Mouse (Mus musculus): ENCODE measurements at regions not wholly inside any gene's neighbourhood (a gene's known extent, or its start where the extent isn't known, plus 50 kb on each side); places are given as distances from the start of the nearest gene placed in this dataset.

DNA sequence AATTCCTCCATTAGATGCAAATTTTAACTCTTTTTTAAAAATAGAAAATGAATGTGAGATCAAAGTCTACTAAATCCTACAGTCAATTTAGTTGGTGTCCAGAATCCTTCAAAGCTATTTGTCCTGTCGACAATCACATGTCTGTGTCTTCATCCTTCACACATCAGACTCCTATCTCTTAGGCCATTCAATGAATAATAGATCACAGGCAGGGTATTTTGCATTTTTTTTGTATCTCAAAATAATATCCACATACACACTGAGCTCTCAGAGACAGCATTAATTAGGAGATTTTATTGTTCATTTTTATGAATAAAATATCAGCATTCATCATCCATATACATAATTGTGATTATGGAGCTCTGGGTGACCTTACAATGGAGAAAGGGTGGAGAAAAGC lies 427.2 kb downstream of the Hao1 start:
- no peak for DNase-seq

DNA sequence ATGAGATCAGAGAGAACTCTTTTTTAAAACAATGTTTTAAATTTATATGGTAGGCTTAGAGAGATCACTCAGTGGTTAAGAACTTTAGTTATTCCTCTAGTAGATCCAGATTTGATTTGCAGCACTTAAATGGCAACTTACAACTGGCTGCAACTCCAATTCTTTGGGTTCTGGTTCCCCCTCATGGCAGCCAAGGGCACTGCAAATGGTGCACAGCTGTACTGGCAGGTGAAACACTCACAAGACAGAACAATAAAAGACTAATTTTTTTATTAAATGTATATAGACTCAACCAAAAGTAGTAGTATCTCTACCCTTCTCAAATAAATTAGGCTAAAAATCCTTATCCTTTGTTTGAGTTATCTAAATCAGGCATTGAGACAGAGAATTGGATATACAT lies 446.9 kb downstream of the Hao1 start:
- no peak for DNase-seq

DNA sequence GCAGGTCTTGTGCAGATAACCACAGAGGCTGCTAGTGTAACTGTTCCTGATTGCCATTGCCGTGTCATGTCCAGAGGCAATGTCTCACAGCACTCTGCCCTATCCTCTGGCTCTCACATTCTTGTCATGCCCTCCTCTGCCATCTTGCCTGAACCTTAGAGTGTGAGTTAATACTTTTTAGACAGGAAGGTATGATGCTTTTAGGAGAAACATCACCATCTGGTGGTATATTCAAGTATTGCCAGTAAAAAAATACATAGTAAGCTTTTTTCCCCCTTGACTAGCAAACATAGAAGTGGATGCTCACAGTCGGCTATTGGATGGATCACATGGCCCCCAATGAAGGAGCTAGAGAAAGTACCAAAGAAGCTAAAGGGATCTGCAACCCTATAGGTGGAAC lies 465.8 kb downstream of the Hao1 start:
- no peak for DNase-seq

DNA sequence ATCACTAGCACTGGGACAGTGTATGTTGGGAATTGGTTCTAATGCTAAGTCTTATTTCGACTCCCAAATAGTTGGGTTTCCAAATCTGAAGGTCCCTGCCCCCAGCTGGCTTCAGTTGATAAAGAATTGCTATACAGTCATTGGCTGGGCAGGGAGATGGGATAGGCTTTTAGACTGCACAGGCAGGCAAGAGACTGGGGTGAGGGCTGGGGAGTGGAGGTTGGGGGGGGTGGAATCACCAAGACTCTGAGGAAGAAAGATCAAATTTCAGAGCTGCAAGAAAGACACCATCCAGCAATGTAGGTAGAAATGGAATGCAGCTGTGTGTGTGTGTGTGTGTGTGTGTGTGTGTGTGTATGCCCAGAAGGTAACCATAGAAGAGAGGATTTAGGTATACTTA lies 474.0 kb downstream of the Hao1 start:
- no peak for DNase-seq

DNA sequence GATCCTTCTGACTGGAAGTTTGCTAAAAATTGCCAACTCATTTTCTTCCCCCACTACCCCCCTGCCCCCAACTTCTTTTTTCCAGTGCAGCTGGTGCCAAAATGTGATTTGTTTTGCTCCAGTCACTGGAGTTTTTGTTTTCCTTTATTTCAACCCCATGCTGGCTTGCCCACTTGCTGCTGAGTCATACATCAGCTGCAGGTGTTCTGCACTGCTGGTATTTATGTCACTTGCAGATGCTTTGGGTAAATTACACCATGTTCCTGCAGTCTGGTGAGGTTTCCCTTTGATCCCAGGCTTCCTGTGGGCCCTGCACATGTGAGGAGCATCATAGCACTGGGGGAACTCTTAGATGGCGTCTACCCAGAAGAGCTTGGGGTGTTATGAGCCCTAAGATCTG lies 476.2 kb downstream of the Hao1 start:
- DNase-seq: no peak

DNA sequence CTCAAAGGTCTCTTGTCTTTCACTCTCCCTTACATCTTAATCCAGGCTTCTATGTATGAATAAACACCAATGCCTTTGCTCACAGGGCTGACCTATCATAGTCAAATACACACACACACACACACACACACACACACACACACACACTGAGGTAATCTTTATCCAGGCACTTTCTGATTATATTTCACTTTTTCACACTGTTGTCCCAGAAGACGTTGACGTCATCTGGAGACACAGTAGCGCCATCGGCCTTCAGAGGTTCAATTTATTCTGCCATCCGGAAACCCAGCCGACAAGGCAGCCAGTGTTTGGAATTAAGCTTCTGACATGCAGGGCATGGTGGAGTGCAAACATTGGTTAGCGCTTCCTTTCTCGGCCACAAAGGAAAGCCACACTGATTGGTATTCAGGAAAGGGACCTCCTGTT lies 486.2 kb downstream of the Hao1 start:
- DNase-seq: no peak

DNA sequence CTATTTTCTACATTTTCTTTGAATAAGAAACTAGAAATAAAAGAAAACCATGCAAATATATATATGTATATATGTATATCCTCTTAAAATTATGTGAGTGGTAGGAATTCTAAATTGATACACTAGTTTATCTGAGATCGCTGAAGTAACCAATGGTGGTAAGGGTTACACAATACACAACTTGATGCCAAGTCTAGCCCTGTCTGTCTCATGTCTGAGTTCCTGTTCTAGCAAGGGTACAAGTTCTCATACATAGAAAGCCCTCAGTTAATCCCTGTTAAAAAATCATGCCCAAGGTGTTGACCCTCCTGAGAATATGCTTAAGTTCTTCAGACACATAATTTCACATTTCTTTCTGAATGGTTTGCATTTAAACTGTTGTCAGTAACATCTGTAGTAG lies 486.8 kb downstream of the Hao1 start:
- no peak for DNase-seq

DNA sequence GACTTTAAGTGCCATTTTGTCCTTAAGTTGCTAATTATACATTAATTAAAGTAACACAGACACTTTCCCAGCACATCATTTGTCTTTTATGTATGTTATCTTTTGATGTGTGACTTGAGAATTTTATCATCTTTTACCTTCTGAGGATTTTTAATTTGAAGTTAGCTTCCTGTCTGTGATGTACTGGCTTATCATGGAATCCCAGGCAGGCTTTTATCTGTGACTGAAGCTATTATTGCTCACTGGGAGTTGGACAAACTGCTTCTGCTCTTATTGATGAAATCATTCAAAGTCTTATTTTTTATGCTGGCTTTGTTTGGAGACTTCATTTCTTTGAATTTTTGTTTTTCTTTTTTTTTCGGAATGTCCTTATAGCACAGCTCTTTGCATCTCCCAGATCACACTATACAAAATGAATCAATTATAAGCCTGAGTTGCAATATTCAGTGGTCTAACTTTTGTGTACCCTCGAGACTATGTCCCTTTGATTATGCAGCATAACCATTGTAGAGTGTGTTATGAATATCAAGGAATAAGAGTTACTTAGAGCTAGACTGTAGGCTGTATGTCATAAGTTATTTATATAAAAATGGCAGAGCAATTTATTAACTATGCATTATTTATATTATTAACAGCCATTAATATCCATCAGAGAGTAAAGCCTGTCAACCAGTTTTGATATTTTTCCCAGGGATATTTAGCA lies 494.1 kb downstream of the Hao1 start:
- no peak for DNase-seq

DNA sequence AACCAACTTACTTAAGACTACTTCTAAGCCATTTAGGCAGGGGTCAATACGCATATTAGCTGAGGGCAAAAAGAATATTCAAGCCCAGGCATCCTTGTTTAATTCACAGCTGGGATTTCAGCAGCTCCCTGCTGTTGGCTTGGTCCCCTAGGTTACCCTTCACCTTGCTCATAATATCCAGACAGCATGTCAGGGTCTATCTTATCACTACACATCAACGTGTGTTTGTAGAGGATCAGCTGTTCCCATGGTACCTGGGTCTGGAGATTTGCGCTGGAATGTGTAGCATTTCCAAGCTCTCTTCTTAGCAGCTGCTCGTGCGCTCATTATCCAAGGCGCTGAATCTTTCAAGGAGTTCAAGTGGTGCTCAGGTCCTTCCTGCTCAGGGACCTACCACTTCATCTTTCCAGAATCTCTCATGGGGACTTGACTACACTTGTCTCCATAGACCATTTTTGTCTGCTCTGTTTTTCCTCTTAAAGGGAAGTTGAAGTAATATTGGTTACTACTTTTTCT lies 484.5 kb downstream of the Bmp2 start:
- no peak for DNase-seq

DNA sequence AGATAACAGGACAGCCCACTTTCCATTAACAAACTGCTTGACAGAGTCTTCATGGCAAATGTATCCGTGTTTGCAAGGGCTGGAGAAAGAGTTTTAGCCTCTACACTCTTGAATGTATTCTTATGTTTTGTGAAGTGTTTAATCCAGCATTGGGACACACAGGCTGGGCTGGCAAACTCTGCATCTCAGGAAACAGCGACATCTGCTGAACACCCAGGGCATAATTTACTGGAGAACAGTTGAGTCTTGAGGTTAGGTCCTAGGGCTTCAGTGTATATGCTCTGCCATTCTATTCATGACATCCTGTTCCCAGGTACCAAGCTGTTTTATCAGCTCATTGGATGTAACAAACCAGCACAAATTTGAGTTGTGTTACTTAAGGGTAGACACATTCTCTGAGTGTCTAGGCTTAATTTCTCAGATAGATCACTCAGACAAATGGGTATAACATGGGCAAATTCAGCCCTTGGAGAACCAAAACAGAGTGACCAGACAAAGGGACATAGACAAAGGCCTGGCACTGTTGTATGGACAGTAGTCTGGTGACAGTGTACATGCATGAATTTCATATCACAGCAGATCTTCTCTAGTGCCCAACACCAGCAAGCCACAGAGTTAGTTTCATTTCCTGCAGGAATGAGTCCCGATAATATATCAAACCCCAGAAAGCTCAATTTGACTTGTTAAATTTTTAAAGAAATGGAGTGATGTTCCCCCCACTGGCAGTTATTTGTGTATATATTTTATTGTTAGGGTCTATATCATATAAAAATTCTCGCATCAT lies 477.9 kb downstream of the Bmp2 start:
- DNase-seq: peak in 1 of 2 experiments; percentile 28

DNA sequence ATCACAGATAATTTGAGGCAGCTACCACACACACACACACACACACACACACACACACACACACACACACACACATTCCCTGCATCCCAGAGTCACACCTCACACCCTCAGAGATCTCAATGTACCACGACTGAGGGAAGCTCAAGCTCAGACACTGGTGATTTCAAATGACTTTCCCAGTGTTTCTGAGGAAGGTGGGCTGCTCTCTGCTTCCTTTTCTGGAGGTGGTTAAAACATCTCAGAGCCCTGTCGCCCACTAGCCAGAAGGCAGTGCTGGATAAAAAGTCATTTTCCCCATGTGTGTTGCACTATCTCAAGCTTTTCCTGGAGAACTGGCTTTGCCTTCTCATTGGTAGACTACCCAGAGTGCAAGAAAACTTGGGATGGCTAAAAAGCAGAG lies 477.2 kb downstream of the Bmp2 start:
- no peak for DNase-seq

DNA sequence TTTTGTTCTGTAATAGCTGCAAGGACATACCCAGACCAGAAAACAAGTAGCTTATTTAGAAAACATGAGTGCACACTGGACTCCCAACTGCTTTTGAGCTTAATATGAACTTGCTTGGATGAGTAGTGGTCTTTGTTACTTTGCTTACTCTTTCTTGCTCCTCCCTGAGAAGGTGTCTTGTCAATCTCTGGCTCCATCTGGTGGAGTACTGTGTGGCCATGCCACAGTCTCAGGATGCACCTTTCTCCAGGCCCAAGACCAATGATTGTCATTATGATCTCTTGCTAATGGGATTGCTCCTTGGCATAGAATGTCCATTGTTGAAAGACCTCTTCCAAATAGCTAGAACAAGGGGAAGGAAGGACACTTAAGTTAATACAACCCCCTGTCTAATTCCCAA lies 465.1 kb downstream of the Bmp2 start:
- DNase-seq: peak in 1 of 2 experiments; percentile 13

DNA sequence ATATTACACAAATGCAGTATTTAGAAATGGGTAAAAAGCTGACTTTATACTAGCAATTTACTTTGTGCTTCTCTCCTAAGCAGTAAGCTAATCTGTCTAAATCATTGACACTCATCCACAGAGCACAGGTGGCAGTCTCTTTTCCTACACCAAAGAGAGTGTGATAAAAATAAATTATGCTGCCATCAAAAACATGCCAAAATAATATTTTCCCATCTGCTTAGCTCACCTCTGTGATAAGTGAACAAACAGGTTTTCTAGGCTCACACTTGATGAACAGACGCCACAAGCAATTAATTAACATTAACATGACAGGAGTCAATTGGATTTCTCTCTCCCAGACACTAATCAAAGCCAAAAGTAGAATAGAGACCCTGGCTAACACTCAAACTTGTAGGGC lies 451.2 kb downstream of the Bmp2 start:
- DNase-seq: no peak

DNA sequence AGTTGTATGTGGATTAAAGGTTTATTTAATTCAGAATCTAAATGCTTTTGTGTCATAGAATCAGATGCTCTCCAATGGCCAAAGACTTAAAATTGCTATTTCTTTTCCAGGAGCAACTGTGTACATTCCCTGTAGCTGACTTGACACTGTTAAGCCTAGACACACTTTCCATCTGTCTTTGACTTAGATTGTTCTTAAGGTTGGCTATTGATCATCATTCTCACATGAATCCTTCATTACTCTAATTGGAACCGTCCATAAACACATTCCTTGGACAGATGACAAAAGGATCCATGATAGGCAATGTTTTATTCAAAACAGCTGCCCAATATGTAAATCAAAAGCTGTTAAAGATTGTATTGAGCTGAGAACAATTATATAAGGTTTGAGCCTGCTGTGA lies 442.8 kb downstream of the Bmp2 start:
- no peak for DNase-seq

DNA sequence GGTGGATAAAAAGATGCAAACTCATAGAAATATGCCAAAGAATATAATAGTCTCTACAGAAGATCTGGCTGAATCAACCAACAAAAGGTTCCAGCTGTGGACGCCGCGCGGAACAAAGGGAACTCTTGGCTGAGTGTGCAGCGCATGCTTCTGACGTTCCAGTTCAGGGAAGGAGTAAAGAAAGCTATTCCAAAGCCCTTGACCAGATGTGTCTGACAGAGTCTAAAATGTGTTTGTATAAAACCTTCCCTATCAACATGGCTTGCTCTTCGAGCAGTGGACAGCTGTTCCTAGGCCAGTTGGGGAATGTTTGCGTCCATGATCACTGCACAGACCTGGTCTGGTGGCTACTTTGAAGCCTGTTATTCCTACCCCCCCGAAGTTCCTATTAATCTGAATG lies 442.4 kb downstream of the Bmp2 start:
- no peak for DNase-seq

DNA sequence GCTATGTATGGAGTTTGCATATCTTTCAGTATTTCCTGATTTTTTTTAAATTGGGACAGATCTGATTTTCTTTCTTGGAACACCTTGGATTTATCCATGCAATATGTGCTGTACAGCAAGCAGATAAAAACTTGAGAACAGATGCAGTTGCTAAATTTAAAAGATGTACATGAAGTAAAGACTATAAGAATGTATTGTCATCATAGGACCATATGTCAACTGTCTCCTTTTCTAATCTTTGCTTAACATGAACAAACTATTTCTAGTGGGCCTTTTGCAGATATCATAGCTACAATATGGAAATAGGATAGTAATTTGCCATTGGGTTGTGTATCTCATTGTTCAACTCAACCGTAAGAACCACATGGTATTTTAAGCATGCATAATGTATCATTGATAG lies 435.7 kb downstream of the Bmp2 start:
- no peak for DNase-seq

Measured in kidney, adult 8-10 months (tissue).